ENCODE assay signal across 20 mouse cellular contexts in the genomic region with DNA sequence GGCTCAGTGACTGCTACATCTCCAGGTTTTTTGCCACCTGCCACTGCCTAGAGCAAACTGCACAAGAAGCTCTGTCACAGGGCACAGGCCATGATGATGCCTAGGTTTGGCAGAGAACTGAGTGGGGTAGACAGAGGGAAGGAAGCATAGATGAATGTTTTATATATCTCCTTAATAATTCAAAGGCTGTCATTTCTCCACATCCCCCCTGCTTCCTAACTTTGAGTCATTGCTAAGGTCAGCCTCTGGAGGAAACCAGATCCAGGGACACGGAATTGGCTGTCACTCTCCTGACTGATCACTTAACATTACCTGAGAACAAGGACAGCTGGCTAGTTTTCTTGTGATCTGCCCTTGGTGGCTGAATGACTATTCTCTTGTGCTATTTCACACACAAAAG. TPM values are rescaled to one million over a fixed set of nuclear protein-coding genes. Genes with fewer than 3 reads are reported as not detected.
"Had no signal": no experiment of that assay in that cellular context is flagged by ENCODE, and none has a peak within 500 bp of the region (broad histone marks: within the 10 kb centered on the region; RNA-seq: fewer than 3 reads in every experiment).

No protein-coding gene starts in this region.

- DNase-seq: gastrocnemius, postnatal 14 days; gastrocnemius, postnatal 36 days; heart, adult 11 months; heart, adult 2 months; heart, postnatal 14 days; heart, postnatal 36 days; kidney, adult 11 months; kidney, adult 2 months; kidney, adult 9 months; kidney, postnatal 14 days; kidney, postnatal 36 days; layer of hippocampus, adult 9-11 months; layer of hippocampus, postnatal 36 days; left cerebral cortex, postnatal 4 days had no signal

RNA-seq across cellular contexts. Expression of a gene that starts 2.2 kb away (rescaled TPM):
- total RNA-seq: gastrocnemius, adult 18-20 months; gastrocnemius, postnatal 36 days; heart, postnatal 14 days; heart, postnatal 36 days; hematopoietic stem cell, adult 5-6 weeks had no signal
- polyA plus RNA-seq: gonadal fat pad, adult 2 months; heart, postnatal 0 days; limb, embryonic 13.5 days; liver, adult 2 months had no signal
